Mouse (Mus musculus) right cerebral cortex, postnatal 4 days (tissue): ENCODE measurements around the gene Tmem91.
"Not testable (repeated sequence)": the region's sequence is repeated elsewhere in the genome, so short reads cannot be mapped to it uniquely, and the experiment has no call there.

ENCODE experiments used
- DNase-seq: peaks from one replicate; pipeline ENCODE4 v3.0.0-alpha.2; 2022

The Tmem91 gene

GRCm38 (mm10) chr7:25674719-25675300 lies at the start of gene Tmem91:
Gene Tmem91, minus strand, starts transcription at chr7:25675166.
- DNase-seq: peak; percentile 37

- DNase-seq: not testable (repeated sequence)
These were observed 46.8 kb upstream of the Tmem91 start for GRCm38 (mm10) chr7:25721776-25722175.

GRCm38 (mm10) chr7:25720760-25721159 lies 45.8 kb upstream of the Tmem91 start:
- no peak for DNase-seq

GRCm38 (mm10) chr7:25719761-25720610 lies 45.0 kb upstream of the Tmem91 start:
- DNase-seq: peak; percentile 87

- peak; percentile 89 for DNase-seq
These were observed 43.9 kb upstream of the Tmem91 start, which contains the start of gene Ccdc97 for GRCm38 (mm10) chr7:25718788-25719417. Gene Ccdc97, minus strand, starts transcription at chr7:25719088.

GRCm38 (mm10) chr7:25717478-25717877 lies 42.5 kb upstream of the Tmem91 start:
- no peak for DNase-seq

- DNase-seq: no peak
These were observed 40.8 kb upstream of the Tmem91 start for GRCm38 (mm10) chr7:25715731-25716271.

- DNase-seq: no peak
These were observed 39.6 kb upstream of the Tmem91 start for GRCm38 (mm10) chr7:25714581-25714980.

GRCm38 (mm10) chr7:25712801-25713200 lies 37.8 kb upstream of the Tmem91 start:
- DNase-seq: no peak

- DNase-seq: no peak
These were observed 36.8 kb upstream of the Tmem91 start for GRCm38 (mm10) chr7:25711731-25712197.

GRCm38 (mm10) chr7:25711165-25711564 lies 36.2 kb upstream of the Tmem91 start:
- no peak for DNase-seq

- DNase-seq: no peak
These were observed 35.7 kb upstream of the Tmem91 start for GRCm38 (mm10) chr7:25710519-25711130.

- DNase-seq: no peak
These were observed 35.0 kb upstream of the Tmem91 start for GRCm38 (mm10) chr7:25709961-25710360.

- DNase-seq: no peak
These were observed 32.8 kb upstream of the Tmem91 start for GRCm38 (mm10) chr7:25707581-25708292.

GRCm38 (mm10) chr7:25706578-25707170 lies 31.7 kb upstream of the Tmem91 start:
- no peak for DNase-seq

GRCm38 (mm10) chr7:25705801-25706251 lies 30.9 kb upstream of the Tmem91 start:
- DNase-seq: no peak

- peak; percentile 45 for DNase-seq
These were observed 29.9 kb upstream of the Tmem91 start for GRCm38 (mm10) chr7:25704716-25705364.

GRCm38 (mm10) chr7:25703793-25704494 lies 29.0 kb upstream of the Tmem91 start:
- no peak for DNase-seq

- DNase-seq: no peak
These were observed 27.4 kb upstream of the Tmem91 start for GRCm38 (mm10) chr7:25702350-25702749.

- no peak for DNase-seq
These were observed 25.8 kb upstream of the Tmem91 start for GRCm38 (mm10) chr7:25700732-25701131.
